ENCODE assay signal across 20 mouse cellular contexts in the genomic region with DNA sequence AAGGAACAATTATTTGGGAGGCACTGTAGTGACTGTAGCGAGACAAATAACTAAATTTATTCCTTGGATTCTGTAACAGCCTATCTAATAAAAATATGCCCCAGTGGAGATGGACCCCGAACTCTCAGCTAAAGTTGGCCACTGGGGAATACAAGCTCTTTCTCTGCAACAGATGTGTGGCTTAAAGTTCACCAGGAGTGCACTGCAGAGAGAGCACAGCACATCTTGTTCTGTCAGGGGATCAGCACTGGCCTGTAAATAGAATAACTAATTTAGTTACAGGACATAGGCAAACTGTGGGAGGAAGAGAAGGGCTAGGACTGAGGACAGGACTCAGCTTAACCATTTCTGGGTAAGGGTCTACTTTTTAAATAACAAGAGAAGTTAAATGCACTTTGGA.
A peak's percentile ranks its signal among the peaks of the same experiment; 100 is the strongest.
DNase-seq lines count a peak whose midpoint lies in the region; ATAC-seq and TF ChIP-seq lines count a peak whose summit lies in the region.
"Had no signal": no experiment of that assay in that cellular context is flagged by ENCODE, and none has a peak within 500 bp of the region (broad histone marks: within the 10 kb centered on the region; RNA-seq: fewer than 3 reads in every experiment).

No protein-coding gene starts in this region.

- peak in 1 of 2 experiments; percentile 44 for DNase-seq in heart, adult 2 months
- no peak for DNase-seq in heart, postnatal 10 days
- DNase-seq in liver, adult 2 months (ENCODE audit: extremely low read depth, low read depth, low spot score), result peak; percentile 73
- DNase-seq in liver (no peak), NIH3T3 (ENCODE audit: low read depth) (peak; percentile 39)
- no peak for DNase-seq in heart, postnatal 0 days (ENCODE audit: low spot score)
- DNase-seq in layer of hippocampus, adult 9-11 months, result no peak
- no peak for DNase-seq in layer of hippocampus, postnatal 25 days (ENCODE audit: extremely low spot score in 1 of 2, low spot score in 1 of 2)
- DNase-seq: cerebellum, adult 2 months; gastrocnemius, postnatal 36 days; lung, adult 2 months; lung, postnatal 36 days; right cerebral cortex, postnatal 14 days had no signal

- H3K9me3 ChIP-seq in heart, postnatal 0 days (replicated peaks; ENCODE audit: control insufficient read depth, low read length), result no peaks in the 10 kb centered on the region
- H3K9me3 ChIP-seq: G1E; limb, embryonic 12.5 days; midbrain, embryonic 15.5 days; neural tube, embryonic 15.5 days had no signal

- peak; percentile 51 for ATAC-seq in heart, postnatal 0 days (ENCODE audit: insufficient read depth, low read depth)
- ATAC-seq: hindbrain, postnatal 0 days; intestine, postnatal 0 days; midbrain, embryonic 15.5 days had no signal

- peak; percentile 95 for TF ChIP-seq EP300 in heart, adult 2 months (IDR thresholded peaks at IDR 0.05; ENCODE audit: insufficient read depth, low read depth, low read length)
- no peak for TF ChIP-seq EP300 in heart, postnatal 0 days (IDR thresholded peaks at IDR 0.05; ENCODE audit: low read depth)

- peaks cover 5% of the 10 kb centered on the region for H3K4me1 ChIP-seq in heart, adult 2 months (ENCODE audit: control insufficient read depth, insufficient read depth, low read length)
- H3K4me1 ChIP-seq in liver, adult 2 months (ENCODE audit: control insufficient read depth, insufficient read depth, low read length), result peaks cover 6% of the 10 kb centered on the region
- H3K4me1 ChIP-seq in heart, postnatal 0 days (ENCODE audit: control insufficient read depth, insufficient read depth), result peaks cover 6% of the 10 kb centered on the region; the same call in 1 of the 2 replicates
- H3K4me1 ChIP-seq: limb, embryonic 12.5 days; midbrain, embryonic 15.5 days; neural tube, embryonic 15.5 days had no signal

- 57% methylated on average over 2 of the region's 2 CpGs for WGBS in heart, adult 2 months
- 52% methylated on average over 2 of the region's 2 CpGs for WGBS in liver, adult 2 months
- 61% methylated on average over 2 of the region's 2 CpGs for WGBS in heart, postnatal 0 days

- intact Hi-C loops in heart, adult 2 months (cut with DNase I), result loop anchor here (2.0 to 5.0 kb wide), 2 partner anchors 31 to 323 kb away; a partner anchor contains a TSS
- intact Hi-C loops in heart, postnatal 10 days (cut with DNase I), result loop anchor here (1.0 kb wide), 1 partner anchor 20 kb away; no protein-coding TSS in a partner anchor

- no peak overlapping the region for H3K9ac ChIP-seq in heart, adult 2 months (ENCODE audit: low read depth, low read length)
- no peak overlapping the region for H3K9ac ChIP-seq in liver, adult 2 months (ENCODE audit: low read depth, low read length)
- no peak overlapping the region for H3K9ac ChIP-seq in heart, postnatal 0 days (replicated peaks; ENCODE audit: low read depth, low read length)
- H3K9ac ChIP-seq: limb, embryonic 12.5 days; midbrain, embryonic 15.5 days; neural tube, embryonic 15.5 days had no signal

- H3K4me3 ChIP-seq in heart, adult 2 months, result no peak overlapping the region
- no peak overlapping the region for H3K4me3 ChIP-seq in liver, adult 2 months (ENCODE audit: insufficient read depth, low read depth, low read length)
- H3K4me3 ChIP-seq in heart, postnatal 0 days (ENCODE audit: low read depth, low read length), result no peak overlapping the region
- H3K4me3 ChIP-seq: limb, embryonic 12.5 days; midbrain, embryonic 15.5 days; myocyte; neural tube, embryonic 15.5 days had no signal

- H3K4me2 ChIP-seq in heart, postnatal 0 days (ENCODE audit: low read depth, low read length), result no peak overlapping the region
- H3K4me2 ChIP-seq: limb, embryonic 12.5 days; midbrain, embryonic 15.5 days; neural tube, embryonic 15.5 days had no signal

- no peak for TF ChIP-seq CTCF in heart, adult 2 months (IDR thresholded peaks at IDR 0.05)
- no peak for TF ChIP-seq CTCF in liver, adult 2 months (IDR thresholded peaks at IDR 0.05; ENCODE audit: low read depth, low read length)
- no peak for TF ChIP-seq CTCF in heart, postnatal 0 days (IDR thresholded peaks at IDR 0.05; ENCODE audit: low read depth)

- H3K79me2 ChIP-seq in heart, adult 2 months (replicated peaks; ENCODE audit: control insufficient read depth, insufficient read depth, low read length), result no peaks in the 10 kb centered on the region
- no peaks in the 10 kb centered on the region for H3K79me2 ChIP-seq in liver, adult 2 months (ENCODE audit: control insufficient read depth, insufficient read depth, low read length)

- TF ChIP-seq POLR2A in heart, adult 2 months (IDR thresholded peaks at IDR 0.05; ENCODE audit: insufficient read depth, low read depth, low read length), result no peak
- no peak for TF ChIP-seq POLR2A in liver, adult 2 months (IDR thresholded peaks at IDR 0.05; ENCODE audit: extremely low read depth, insufficient read depth, low read length)

- peaks cover 11% of the 10 kb centered on the region for H3K36me3 ChIP-seq in heart, adult 2 months (ENCODE audit: control insufficient read depth, insufficient read depth, low read length)
- H3K36me3 ChIP-seq in liver, adult 2 months (ENCODE audit: control insufficient read depth, insufficient read depth, low read length), result no peaks in the 10 kb centered on the region
- no peaks in the 10 kb centered on the region for H3K36me3 ChIP-seq in heart, postnatal 0 days (replicated peaks; ENCODE audit: control insufficient read depth, insufficient read depth, low read length)
- H3K36me3 ChIP-seq: G1E; limb, embryonic 12.5 days; midbrain, embryonic 15.5 days; neural tube, embryonic 15.5 days had no signal

- H3K27ac ChIP-seq in heart, adult 2 months, result peak overlapping the region; percentile 39
- peak overlapping the region; percentile 44; the same call in 1 of the 2 replicates for H3K27ac ChIP-seq in liver, adult 2 months (replicated peaks; ENCODE audit: insufficient read depth, low read depth, low read length)
- peak overlapping the region; percentile 46; the same call in 1 of the 2 replicates for H3K27ac ChIP-seq in heart, postnatal 0 days (ENCODE audit: low read depth)
- H3K27ac ChIP-seq: hindbrain, postnatal 0 days; limb, embryonic 12.5 days; midbrain, embryonic 15.5 days; neural tube, embryonic 15.5 days had no signal

- H3K27me3 ChIP-seq in heart, adult 2 months (ENCODE audit: control insufficient read depth, insufficient read depth, low read length), result no peaks in the 10 kb centered on the region
- H3K27me3 ChIP-seq in liver, adult 2 months (ENCODE audit: control insufficient read depth, insufficient read depth, low read length), result no peaks in the 10 kb centered on the region
- no peaks in the 10 kb centered on the region for H3K27me3 ChIP-seq in heart, postnatal 0 days (ENCODE audit: control insufficient read depth, insufficient read depth, low read length)
- H3K27me3 ChIP-seq: limb, embryonic 12.5 days; midbrain, embryonic 15.5 days; neural tube, embryonic 15.5 days had no signal

Comparison
In these comparisons a context has a peak if more than half of its experiments do, and no peak if none do; other contexts are left out.
1. DNase-seq: peak in liver, adult 2 months (single experiment) and NIH3T3 (single experiment); none in heart, postnatal 10 days (0 of 2), liver (single experiment), heart, postnatal 0 days (single experiment), layer of hippocampus, adult 9-11 months (single experiment) and layer of hippocampus, postnatal 25 days (0 of 2).
2. Peak in every context shown above with its lines, with median percentiles within 50 percentile points of each other: H3K27ac ChIP-seq.